Mouse (Mus musculus): ENCODE data around the gene Snx29.
A peak's percentile ranks its signal among the peaks of the same experiment; 100 is the strongest.

Gene Snx29

DNA sequence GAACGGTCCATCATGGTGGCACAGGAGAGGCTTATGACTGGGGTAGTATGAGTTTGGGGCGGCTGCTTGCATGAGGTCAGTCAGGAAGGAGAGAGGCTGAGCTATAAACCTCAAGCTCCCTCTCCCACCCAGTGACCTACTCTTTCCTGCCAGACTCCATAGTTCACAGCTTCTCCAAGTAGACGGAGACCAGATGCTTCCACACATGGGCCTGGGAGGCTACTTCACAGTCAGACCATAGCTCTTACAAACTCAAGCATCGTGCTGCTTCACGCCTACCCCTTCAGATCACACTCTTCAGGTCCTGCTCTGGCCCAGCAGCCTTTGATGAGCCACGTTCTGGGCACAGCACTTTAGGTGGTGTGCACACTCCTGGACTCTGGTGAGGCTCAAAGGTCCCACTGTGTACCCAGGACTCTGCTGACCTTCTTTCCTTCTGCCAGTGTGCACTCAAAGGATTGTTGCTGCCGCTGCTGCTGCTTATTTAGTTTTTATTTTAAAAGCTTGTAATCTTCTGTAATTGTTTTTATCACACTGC, 313.6 kb downstream of the Snx29 start:
- no peak for DNase-seq (ENCODE audit: low read depth, low spot score)

DNA sequence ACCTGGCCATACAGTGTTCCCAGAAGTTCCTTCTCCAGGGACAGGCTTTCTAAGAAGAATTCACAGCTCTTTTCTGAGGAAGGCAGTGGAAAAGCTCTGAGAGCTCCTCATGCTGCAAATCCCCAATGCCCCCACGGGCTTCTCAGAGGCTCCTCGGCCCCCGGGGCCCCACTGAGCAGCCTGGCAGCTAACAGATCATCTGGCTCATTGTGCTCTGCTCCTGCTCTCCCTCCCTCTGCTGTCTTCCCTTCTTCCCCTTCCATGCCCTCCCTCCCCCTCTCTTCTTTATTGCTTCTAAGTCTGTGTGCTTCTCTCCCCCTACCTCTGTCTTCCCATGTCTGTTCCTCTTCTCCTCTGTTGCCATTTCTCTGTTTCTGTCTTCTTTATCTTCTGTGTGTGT, 314.2 kb downstream of the Snx29 start:
- no peak for DNase-seq (ENCODE audit: low read depth, low spot score)

DNA sequence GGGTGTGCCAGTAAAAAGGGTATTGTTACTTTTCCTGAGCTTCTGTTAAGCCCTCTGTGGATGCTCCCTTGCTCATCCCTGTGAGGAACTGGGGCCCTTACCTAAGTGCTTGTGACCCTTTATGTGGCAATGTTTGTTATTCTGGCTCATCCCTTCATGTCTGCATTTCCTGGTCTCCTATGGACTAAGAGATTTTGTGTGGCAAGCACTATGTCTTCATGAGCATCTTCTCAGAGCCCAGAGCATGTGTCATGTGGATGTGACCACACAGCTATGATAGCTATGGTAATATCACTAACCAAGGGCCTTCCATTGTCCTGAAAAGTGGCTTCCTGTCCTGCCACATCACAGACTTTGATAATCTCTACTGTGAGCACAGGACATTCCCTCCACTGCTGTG, 315.1 kb downstream of the Snx29 start:
- DNase-seq (ENCODE audit: low read depth, low spot score) = no peak

DNA sequence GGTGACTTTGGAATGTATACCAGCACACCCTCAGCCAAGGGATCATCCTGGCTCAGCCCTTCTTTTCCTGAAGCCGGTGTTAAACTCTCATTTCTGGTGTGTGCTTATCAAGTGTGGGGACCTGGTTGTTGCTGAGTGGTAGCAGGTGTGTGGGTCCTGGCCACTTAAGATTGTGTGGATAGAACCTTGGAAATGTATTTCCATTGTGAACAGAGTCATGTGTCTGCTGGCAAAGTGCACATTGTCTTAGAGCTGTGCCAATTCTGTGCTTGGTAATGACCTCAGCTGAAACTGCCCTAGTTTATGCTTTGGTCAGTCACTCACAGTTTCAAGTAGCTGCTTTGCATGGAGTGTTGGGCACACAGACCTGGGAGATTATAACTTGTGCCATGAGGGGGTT, 316.0 kb downstream of the Snx29 start:
- DNase-seq (ENCODE audit: low read depth, low spot score) = no peak

DNA sequence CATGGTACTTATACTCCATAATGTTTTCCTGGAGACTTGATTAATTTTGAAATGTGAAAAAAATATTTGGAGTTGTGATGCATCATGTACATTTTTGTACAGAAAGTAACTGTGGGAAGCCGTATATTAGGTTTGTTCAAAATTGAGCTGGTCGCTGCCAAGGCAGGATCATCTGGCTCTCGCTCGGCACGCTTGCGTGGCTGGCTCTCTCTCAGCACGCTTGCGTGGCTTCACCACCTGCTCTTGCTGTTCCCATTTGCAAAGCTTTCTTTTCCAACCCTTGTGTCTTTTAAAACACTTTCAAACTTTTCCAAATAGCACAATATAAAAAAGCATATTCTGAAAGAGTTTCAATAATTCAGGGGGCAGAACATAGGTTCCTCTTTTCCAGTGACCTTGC, 317.2 kb downstream of the Snx29 start:
- DNase-seq (ENCODE audit: low read depth, low spot score) = no peak

DNA sequence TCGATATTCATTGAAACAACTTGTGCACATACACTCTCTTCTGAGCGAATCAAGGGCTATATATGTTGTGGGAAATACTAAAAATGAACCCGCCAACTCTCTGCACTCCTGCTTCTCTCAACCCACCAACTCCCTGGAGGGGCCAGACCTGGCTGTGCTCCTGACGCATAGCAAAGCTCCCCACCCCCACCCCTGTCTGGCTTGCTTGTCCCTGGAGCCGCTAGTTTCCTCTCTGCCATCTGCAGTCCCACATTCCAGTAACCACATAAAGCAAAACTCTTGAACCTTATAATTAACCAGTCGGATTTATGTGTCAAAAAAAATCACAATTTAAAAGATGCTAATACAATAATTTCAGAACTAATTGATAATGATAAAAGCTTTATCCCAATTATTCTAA, 320.9 kb downstream of the Snx29 start:
- no peak for DNase-seq (ENCODE audit: low read depth, low spot score)

DNA sequence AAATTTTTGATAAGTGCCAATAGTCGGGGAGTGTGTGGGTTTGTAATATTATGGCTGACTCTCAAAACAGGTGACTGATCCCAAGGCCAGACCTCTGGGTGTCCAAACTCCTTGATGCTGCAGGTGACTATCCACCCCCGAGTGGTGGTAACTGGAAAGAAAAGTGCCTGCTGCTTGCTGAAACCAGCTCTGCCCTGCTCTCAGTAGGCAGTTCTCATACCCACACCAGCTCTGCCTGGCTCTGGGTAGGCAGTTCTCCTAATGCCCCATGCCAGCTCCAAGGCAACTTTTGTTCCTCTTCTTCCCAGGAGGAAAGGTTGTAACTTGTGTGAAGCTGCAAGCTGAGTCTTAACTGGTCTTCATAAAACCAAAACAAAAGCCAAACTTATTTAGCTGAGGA, 321.7 kb downstream of the Snx29 start:
- no peak for DNase-seq (ENCODE audit: low read depth, low spot score)

DNA sequence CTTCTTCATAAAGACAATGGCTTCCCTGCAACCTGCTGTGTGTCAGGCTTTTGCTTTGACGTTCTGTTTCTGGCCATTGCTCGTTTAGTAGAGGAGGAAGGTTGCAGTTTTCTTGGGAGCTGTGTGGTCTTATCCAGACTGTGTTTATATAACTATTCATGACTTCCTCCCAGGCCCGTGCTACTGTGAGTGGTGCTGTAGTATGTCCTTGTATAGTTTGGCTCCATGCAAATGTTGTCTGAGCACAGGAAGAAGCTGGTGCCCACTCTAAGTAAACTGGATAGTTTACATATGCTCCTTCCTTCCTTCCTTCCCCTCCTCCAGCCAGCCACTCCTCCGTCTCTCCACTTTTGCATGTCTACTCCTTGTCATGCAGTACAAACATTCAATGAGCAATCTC, 323.0 kb downstream of the Snx29 start:
- no peak for DNase-seq (ENCODE audit: low read depth, low spot score)

DNA sequence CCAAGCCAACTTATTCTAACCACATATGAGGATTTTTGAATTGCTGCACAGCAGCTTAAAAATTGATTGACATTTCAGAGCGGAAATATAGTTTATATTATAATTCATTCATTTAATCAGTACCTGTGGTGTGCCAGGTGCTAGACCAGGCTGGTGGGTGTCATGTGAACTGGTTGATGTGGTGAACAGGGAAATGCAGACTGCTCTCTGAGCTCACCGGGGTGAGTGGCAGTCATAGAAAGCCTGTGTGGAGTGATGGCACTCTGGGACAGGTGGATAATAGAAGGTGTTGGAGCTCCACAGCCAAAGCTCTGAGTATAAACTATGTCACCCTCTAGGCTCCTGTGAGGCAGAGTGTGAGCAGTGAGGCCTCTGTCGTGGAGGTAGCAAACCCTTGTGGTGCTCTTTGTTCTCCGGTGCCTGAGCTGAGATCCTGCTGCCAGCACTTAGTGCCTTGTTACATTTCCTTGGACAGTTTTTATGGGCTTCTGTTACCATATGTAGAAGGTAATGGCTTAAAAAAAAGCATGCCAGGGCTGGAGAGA, 324.1 kb downstream of the Snx29 start:
- peak; percentile 28 for DNase-seq (ENCODE audit: low read depth, low spot score)

DNA sequence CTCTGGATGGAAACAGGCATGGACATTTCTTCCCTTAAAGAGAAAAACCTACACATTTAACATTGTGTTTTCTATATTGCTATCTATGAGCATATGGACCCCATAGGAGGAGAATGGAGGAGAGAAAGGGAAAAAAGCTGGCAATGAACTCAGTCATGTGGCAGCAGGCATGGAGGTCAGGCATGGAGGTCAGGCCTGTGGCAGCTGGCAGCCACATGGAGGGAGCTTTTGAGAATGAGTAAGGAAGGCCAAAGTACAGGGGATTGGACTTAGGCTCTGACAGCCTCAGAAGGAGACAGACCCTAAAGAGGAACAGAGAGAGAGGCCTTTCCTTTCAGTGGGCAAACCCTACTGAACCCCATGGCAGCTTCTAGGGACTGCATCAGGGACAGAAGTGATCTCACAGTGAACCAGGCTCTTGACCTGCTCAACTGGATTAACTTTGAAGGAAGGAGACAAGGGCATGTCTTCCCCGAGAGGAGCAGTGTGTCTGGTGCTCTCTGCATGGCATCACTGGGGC, 325.5 kb downstream of the Snx29 start:
- no peak for DNase-seq (ENCODE audit: low read depth, low spot score)

DNA sequence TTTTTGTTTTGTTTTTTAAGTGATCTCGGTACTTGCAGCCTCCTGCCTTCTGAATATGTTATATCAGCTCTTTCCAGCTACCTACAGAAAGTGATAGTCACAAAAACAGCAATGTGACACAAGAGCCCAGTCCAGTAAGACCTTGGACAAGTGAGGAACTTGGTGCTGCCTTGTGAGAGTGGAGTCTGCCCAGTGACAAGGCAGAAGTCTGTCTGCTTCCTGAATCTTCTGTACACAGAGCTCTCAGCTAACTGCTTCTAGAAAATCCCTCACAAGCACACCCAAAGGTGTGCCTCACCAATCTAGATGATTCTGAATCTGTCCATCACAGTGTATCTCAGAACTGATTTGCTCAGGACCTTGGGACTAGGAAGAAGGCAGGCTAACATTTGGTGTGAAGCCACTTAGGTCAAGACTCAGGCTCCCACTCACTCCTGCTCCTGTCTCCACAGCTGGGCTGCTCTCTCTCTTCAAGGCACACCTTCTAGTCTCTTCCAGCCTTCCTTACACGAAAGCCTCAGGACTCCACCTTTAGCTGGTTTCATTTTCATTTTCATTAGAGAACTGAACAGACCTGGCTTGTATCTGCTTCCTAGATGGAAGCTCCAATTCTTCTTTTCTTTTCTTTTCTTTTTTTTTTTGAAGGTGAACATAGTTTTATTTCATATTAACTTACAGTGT, 330.1 kb downstream of the Snx29 start:
- peak; percentile 12 for DNase-seq (ENCODE audit: low read depth, low spot score)

DNA sequence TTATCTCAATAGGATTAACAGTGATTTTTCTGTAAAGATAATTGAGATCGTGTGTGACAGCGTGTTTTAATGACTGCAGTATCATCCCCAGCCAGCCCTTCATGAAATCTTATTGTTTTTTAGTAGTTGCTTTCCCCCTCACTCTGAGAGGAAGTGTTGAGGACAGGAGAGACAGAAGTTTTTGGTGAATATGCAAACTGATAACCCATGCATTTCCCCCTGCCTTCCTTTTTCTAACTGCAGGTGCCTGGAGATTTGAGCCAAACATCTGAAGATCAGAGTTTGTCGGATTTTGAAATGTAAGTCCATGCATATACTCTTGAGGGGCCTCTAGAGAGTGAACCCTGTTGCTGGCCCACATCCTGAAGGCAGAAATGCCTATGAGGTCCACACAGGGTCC, 333.2 kb downstream of the Snx29 start:
- DNase-seq (ENCODE audit: low read depth, low spot score) = no peak

DNA sequence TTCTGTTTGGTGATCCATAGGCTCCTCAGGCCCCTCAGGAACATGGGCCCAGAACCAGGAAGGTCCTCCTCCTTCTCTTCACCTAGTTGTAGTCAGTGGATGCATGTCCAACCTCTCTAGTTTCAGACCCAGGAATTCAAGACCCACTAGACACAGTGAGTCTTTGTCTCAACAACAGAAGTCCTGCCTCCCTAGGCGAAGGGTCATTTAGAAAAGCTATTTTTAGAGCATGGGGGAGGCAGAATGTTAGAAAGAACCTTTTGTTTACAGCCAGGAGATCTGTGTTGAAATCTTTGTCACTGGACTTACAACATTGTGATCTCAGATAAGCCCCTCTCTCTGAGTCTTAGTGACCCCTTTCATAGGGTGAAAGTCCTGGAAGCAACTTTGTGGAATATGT, 334.4 kb downstream of the Snx29 start:
- DNase-seq (ENCODE audit: low read depth, low spot score) = no peak

DNA sequence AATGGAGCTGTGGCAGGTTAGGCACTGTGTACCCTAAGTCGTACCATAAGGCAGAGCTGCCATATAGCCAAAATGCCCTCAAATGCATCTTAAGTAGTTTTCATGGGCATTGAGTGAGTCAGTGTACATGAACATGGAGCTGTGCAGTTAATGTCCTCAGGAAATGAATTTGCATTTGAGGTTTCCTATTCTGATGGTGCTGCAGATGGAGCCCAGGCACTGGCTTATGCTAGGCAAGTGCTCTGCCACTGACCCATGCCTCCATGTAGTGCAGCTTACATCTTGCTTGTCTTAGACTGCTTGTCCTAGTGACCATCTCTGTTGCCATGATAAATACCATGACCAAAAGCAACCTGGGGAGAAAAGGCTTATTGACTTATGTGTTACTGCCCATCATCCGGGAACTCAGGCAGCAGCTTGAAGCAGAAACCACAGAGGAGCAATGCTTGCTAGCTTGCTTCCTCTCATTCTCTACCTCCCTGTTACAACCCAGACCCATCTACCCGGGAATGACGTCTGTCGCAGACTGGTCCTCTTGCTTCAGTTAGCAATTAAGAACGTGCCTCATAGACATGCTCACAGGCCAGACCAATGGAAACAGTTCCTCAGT, 336.5 kb downstream of the Snx29 start:
- peak; percentile 35 for DNase-seq (ENCODE audit: low read depth, low spot score)

DNA sequence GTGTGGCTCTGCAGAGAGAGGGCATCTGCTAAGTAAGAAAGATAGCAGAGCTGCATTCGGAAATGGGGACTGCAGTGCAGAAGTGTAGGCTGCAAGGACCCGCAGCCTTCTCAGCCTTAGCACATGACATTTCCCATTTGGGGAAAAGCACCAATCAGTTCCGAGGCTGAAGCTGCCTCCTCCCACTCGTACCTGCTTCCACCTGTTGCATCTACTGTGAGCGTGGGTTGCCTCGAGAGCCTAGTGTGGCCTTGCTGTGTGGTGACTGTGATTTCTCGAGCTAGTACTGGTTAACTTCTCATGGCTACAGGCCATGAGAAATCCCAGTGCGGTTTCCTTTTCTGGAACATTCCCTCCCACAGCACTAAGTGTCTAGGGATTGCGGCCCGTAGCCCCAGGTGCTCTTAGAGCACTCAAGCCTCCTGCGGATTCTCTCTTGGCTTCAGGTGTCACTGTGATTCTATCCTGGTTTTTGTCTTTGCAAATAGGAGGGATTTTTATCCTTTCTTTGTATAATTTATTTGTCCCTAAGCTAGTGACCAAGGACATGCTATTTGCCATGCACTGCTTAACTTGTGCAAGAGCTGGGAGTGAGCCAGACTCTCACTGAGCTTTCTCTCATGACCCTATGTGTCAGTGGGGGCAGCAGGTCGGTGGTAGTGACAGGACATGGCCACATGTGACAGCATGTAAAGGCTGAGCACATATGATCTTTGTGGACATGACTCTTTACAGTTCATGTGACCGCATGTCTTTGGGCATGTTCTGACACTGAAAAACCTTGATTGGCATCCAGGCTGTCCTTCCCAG, 342.4 kb downstream of the Snx29 start:
- DNase-seq (ENCODE audit: low read depth, low spot score) = no peak

DNA sequence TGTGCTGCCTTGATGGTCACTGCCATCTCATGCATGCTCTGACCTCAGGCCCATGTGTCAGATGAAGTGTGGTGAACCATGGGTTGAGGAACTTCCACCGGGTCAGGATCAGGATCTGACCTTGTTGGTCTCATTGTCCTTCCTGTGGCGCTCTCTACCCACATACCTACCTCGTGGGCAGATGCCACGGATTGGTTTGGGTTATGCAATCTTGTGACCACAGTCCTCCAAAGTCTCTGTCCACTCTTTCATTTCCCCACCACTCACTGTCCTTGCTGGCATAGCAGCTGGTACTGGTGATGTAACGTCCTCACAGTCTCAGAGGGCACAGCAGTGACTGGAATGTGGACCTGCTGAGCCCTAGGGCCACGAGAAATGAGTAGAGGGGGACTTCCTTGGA, 343.2 kb downstream of the Snx29 start:
- no peak for DNase-seq (ENCODE audit: low read depth, low spot score)

DNA sequence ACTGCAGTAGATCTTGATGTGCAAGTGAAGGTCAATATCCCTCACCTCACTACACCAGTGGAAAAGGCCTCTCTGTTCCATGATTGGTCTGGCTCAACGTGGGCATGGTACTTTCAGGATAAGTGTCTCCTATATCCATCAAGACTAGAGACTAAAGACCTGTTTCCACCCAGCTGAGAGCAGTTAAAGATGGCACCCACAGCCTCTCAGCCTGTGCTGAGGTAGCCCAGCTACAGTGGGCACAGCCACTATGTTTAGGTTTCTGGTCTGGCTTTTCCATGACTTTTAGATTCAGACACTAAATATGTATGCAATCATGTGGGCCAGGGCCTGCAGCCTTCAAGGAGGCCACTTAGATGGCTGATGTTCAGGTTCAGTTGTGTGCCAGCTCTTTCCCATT, 345.7 kb downstream of the Snx29 start:
- no peak for DNase-seq (ENCODE audit: low read depth, low spot score)

DNA sequence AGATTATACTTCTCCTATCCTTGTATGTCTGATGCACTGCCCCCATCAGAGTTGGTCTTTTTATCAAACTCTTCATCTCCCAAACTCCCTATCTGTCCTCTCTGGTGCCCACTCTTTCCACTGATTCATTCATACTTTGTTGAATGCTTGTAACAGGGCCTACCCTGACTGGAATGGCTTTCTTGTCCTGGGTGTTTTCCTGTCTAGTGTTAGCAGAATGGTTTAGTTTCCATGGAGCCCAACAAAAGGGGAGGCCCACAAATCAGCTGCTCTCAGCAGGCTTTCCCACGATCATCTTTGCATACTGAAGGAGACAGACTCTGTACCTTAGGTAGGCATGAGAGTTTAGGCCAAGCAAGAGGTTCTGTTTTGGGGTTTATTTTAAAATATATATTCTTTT, 346.2 kb downstream of the Snx29 start:
- DNase-seq (ENCODE audit: low read depth, low spot score) = no peak

DNA sequence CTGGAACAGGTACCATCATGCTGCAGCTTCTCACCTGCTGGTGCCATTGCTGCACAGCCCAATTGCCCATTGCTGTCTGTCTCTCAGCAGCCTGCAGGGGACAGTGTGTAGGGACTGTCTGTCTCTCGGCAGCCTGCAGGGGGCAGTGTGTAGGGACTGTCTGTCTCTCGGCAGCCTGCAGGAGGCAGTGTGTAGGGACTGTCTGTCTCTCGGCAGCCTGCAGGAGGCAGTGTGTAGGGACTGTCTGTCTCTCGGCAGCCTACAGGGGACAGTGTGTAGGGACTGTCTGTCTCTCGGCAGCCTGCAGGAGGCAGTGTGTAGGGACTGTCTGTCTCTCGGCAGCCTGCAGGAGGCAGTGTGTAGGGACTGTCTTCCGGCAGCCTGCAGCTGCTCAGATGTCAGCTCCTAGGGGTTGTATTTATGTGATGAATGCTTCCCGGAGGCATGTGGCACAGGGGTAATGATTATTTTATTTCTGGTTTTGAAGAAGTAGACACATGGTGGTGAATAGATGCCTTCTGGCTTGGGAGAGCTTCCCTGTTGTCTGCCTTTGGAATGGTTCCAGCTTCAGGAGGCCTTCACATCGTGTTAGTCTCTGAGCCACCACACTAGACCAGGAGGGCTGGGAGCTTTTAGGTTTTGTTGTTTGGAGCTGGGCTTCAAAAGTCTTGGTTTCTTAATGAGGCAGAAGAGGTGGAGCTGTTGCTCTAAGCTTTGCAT, 347.7 kb downstream of the Snx29 start:
- DNase-seq (ENCODE audit: low read depth, low spot score) = peak; percentile 12

DNA sequence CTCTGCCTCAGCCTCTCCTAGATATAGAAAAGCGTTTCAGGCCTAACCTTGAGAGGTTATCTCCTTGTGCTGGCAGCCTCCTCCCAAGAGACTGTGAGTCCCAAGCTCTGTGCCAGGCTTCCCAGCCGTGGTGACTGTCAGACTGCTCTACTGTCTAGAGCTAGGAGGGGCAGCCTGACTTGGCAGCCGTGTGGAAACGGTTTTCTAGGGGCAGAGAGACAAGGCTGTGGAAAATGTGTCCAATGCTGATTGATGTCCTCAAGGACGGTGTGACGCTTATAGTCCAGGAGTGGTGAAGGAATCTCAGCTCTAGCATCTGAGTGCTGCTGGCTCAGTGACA, 348.2 kb downstream of the Snx29 start:
- no peak for DNase-seq (ENCODE audit: low read depth, low spot score)

DNA sequence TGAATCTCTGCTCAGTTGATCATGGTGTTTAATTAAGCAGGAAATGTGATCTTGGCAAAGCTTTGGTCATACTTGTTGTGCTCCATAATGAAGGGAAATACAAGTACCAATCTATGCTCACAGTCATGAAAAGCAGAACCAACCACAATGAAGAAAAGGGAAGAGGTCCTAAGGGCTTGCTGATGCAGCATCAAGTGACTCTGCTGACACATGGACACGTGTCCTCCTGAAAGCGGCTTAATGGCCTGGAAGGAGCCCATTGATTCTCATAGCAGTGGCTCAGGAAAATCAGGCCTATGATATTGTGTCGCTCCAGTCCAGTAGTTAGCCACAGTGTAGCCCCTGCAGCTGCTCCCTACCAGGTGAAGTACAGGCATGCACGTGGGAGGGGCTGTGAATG, 353.3 kb downstream of the Snx29 start:
- no peak for DNase-seq (ENCODE audit: low read depth, low spot score)

DNA sequence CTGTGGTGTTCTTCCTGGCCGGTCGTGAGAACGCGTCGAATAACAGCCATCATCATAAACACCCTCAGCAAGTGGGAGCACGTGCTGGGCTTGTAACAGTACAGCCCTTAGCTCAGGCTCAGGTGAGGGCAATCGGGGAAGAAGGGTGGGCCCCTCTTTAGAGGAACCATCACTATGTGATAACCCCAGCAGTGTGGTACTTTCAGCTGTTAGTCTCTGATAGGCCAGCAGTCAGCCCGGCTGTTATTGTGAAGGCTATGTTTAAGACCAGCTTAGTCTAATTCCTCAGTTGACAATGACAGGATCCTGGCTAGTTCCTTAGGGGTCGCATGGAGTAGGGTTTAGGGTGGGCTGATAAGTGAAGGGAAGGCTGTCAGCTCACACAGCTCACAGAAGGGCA, 362.6 kb downstream of the Snx29 start:
- peak; percentile 42 for DNase-seq (ENCODE audit: low read depth, low spot score)

All from CD4-positive helper T cell, adult 2 months (primary cell).